7 mouse cellular contexts compared by ENCODE assay signal in the genomic region with DNA sequence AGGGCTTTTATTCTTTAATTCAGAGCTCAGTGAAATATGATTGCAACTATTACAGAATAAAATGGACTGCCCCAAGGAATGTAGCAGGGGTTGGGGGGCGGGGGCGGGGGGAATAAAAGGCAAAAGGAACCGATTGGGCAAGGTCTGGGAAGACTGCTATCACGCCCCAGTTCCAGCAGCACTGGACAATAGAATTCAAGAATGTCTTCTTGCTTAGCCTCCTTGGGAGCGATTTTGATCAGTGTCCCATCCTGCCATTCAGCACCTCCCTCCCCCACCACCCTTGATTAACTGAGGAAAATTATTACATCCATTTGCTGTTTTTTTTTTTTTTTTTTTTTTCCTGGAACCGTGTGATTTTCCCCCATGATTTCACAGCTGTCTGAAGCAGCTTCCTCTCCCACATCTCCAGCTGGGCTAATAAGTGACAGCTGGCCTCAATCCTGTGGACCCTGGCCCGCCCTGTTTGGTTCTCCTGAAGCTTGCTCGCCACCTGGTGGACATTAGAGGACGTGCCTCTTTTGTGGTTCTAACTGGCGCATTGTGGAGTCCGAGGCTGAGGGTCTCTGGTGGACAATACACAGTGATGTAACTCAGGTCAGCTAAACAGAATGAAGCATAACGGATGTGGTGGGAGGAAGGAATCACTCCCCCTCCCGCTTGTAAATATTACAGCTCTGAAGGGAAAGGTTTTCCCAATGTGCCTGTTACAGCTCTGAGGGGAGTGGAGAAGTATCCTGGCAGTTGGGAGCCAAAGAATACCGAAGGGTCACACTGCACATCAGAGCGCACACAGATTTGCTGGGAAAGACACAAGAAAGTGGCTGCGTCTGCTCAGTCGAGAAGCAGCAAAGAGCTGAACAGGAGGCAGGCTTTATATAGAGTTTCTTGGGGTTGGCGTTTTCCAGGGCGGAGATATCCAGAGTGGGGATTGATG. TPM values are rescaled to one million over a fixed set of nuclear protein-coding genes. Genes with fewer than 3 reads are reported as not detected.
DNase-seq lines count a peak whose midpoint lies in the region; ATAC-seq and TF ChIP-seq lines count a peak whose summit lies in the region.

No protein-coding gene starts in this region.

- H3K27ac ChIP-seq in embryonic facial prominence, embryonic 14.5 days (replicated peaks; ENCODE audit: low read depth, low read length), result no peak overlapping the region
- H3K27ac ChIP-seq in heart, embryonic 10.5 days, result no peak overlapping the region
- H3K27ac ChIP-seq in kidney, embryonic 14.5 days (ENCODE audit: low read depth, low read length), result no peak overlapping the region
- no peak overlapping the region for H3K27ac ChIP-seq in stomach, embryonic 14.5 days (ENCODE audit: low read length)

- H3K9me3 ChIP-seq in embryonic facial prominence, embryonic 14.5 days (ENCODE audit: control insufficient read depth, low read length), result no peaks in the 10 kb centered on the region
- H3K9me3 ChIP-seq in heart, embryonic 10.5 days, result no peaks in the 10 kb centered on the region
- H3K9me3 ChIP-seq in kidney, embryonic 14.5 days (ENCODE audit: control insufficient read depth, low read length), result no peaks in the 10 kb centered on the region
- H3K9me3 ChIP-seq in stomach, embryonic 14.5 days (ENCODE audit: control insufficient read depth, low read depth, low read length), result no peaks in the 10 kb centered on the region

- H3ac ChIP-seq in myocyte (ENCODE audit: control insufficient read depth, insufficient read length), result no peak overlapping the region

- no peaks in the 10 kb centered on the region for H3K36me3 ChIP-seq in embryonic facial prominence, embryonic 14.5 days (ENCODE audit: control insufficient read depth, insufficient read depth, low read length)
- no peaks in the 10 kb centered on the region for H3K36me3 ChIP-seq in heart, embryonic 10.5 days
- no peaks in the 10 kb centered on the region for H3K36me3 ChIP-seq in kidney, embryonic 14.5 days (ENCODE audit: control insufficient read depth, insufficient read depth, low read length)
- H3K36me3 ChIP-seq in myocyte (ENCODE audit: control insufficient read depth, insufficient read depth), result no peaks in the 10 kb centered on the region
- H3K36me3 ChIP-seq in stomach, embryonic 14.5 days (ENCODE audit: control insufficient read depth, insufficient read depth, low read length), result no peaks in the 10 kb centered on the region

- H3K4me3 ChIP-seq in embryonic facial prominence, embryonic 14.5 days (ENCODE audit: low read depth, low read length), result no peak overlapping the region
- no peak overlapping the region for H3K4me3 ChIP-seq in heart, embryonic 10.5 days
- no peak overlapping the region for H3K4me3 ChIP-seq in kidney, embryonic 14.5 days (ENCODE audit: low read length)
- H3K4me3 ChIP-seq in myocyte, result no peak overlapping the region
- no peak overlapping the region for H3K4me3 ChIP-seq in stomach, embryonic 14.5 days (ENCODE audit: low read depth, low read length)

- H3K4me1 ChIP-seq in embryonic facial prominence, embryonic 14.5 days (ENCODE audit: control insufficient read depth, insufficient read depth, low read length), result peaks cover 4% of the 10 kb centered on the region
- no peaks in the 10 kb centered on the region; the same call in 1 of the 2 replicates for H3K4me1 ChIP-seq in heart, embryonic 10.5 days
- 0 out of 2 replicates have a peak, but pooled peaks cover 3% of the 10 kb centered on the region for H3K4me1 ChIP-seq in kidney, embryonic 14.5 days (ENCODE audit: control insufficient read depth, insufficient read depth, low read length)
- H3K4me1 ChIP-seq in stomach, embryonic 14.5 days (ENCODE audit: control insufficient read depth, insufficient read depth, low read length), result no peaks in the 10 kb centered on the region

- H3K79me2 ChIP-seq in myocyte (ENCODE audit: control insufficient read depth, insufficient read depth), result no peaks in the 10 kb centered on the region

- peak; percentile 94 for ATAC-seq in embryonic facial prominence, embryonic 14.5 days (ENCODE audit: low read depth)
- ATAC-seq in kidney, embryonic 14.5 days (ENCODE audit: low FRiP score, low TSS enrichment), result peak; percentile 97
- peak; percentile 91 for ATAC-seq in stomach, embryonic 14.5 days (ENCODE audit: insufficient number of reproducible peaks, insufficient read depth, low FRiP score, low read depth)

- no peak overlapping the region for H3K9ac ChIP-seq in embryonic facial prominence, embryonic 14.5 days (ENCODE audit: low read depth, low read length)
- H3K9ac ChIP-seq in kidney, embryonic 14.5 days (ENCODE audit: low read depth, low read length), result no peak overlapping the region
- no peak overlapping the region for H3K9ac ChIP-seq in stomach, embryonic 14.5 days (replicated peaks; ENCODE audit: low read depth, low read length)

- H3K4me2 ChIP-seq in embryonic facial prominence, embryonic 14.5 days (ENCODE audit: low read depth, low read length), result peak overlapping the region; percentile 32
- peak overlapping the region; percentile 3; the same call in 1 of the 2 replicates for H3K4me2 ChIP-seq in kidney, embryonic 14.5 days (replicated peaks; ENCODE audit: low read depth, low read length)
- H3K4me2 ChIP-seq in myocyte (ENCODE audit: low read depth), result peak overlapping the region; percentile 30
- H3K4me2 ChIP-seq in stomach, embryonic 14.5 days (replicated peaks; ENCODE audit: low read depth, low read length), result no peak overlapping the region

- TF ChIP-seq POLR2A in myocyte (IDR thresholded peaks at IDR 0.05; ENCODE audit: insufficient read length, low read depth), result no peak

- peak; percentile 66 for DNase-seq in brain, adult 2 months (ENCODE audit: low read depth, low spot score)
- DNase-seq in embryonic facial prominence, embryonic 14.5 days (ENCODE audit: low spot score), result peak; percentile 95
- DNase-seq in heart, embryonic 10.5 days (ENCODE audit: low spot score), result peak; percentile 90
- DNase-seq in liver, result peak; percentile 69

- 32% methylated on average over 19 of the region's 19 CpGs for WGBS in embryonic facial prominence, embryonic 14.5 days
- WGBS in heart, embryonic 10.5 days, result 35% methylated on average over 19 of the region's 19 CpGs
- WGBS in kidney, embryonic 14.5 days, result 32% methylated on average over 19 of the region's 19 CpGs
- WGBS in stomach, embryonic 14.5 days, result 36% methylated on average over 19 of the region's 19 CpGs

- no peaks in the 10 kb centered on the region for H3K27me3 ChIP-seq in embryonic facial prominence, embryonic 14.5 days (replicated peaks; ENCODE audit: control insufficient read depth, insufficient read depth, low read length)
- H3K27me3 ChIP-seq in heart, embryonic 10.5 days (ENCODE audit: insufficient read depth, poor library complexity, severe bottlenecking), result no peaks in the 10 kb centered on the region
- no peaks in the 10 kb centered on the region for H3K27me3 ChIP-seq in kidney, embryonic 14.5 days (ENCODE audit: control insufficient read depth, insufficient read depth, low read length)
- no peaks in the 10 kb centered on the region for H3K27me3 ChIP-seq in myocyte (ENCODE audit: control insufficient read depth, insufficient read depth, insufficient read length)
- H3K27me3 ChIP-seq in stomach, embryonic 14.5 days (ENCODE audit: control insufficient read depth, insufficient read depth, low read length), result no peaks in the 10 kb centered on the region

TF ChIP-seq in myocyte, 11 proteins besides CTCF, POLR2A, EP300 and RAD21:
- TF ChIP-seq POLR2AphosphoS2 (IDR thresholded peaks at IDR 0.05; ENCODE audit: insufficient read length, low read depth) (no peak), MYOG (IDR thresholded peaks at IDR 0.05; ENCODE audit: control insufficient read depth in 1 of 3, insufficient read depth in 1 of 3, insufficient read length in 2 of 3, low read depth in 2 of 3) (peak in 1 of 3 experiments; percentile 39), MYOD1 (IDR thresholded peaks at IDR 0.05; ENCODE audit: control insufficient read depth in 1 of 3, insufficient read length in 2 of 3, low read depth in 2 of 3) (peak in 2 of 3 experiments; percentile 20 to 30)

RNA-seq across cellular contexts. Expression of a gene that starts 42.1 kb away (rescaled TPM):
- polyA plus RNA-seq in embryonic facial prominence, embryonic 14.5 days (2014; fragmentation: Nextera tagmentation; extraction: Ambion mirVana), result 0.38 and 0.45 TPM in 2 replicates
- not detected in 2 replicates for polyA plus RNA-seq in heart, embryonic 10.5 days (2016; fragmentation: Nextera tagmentation; extraction: Ambion mirVana)
- polyA plus RNA-seq in kidney, embryonic 14.5 days (2014; fragmentation: Nextera tagmentation; extraction: Ambion mirVana), result 6.0 and 12.8 TPM in 2 replicates
- not detected for polyA plus RNA-seq in myocyte (2012; fragmentation: generic; extraction: Trizol)
- 0.20 TPM in 1 of 2 replicates, not detected in the other for polyA plus RNA-seq in stomach, embryonic 14.5 days (2014; fragmentation: Nextera tagmentation; extraction: Ambion mirVana)
